ENCODE assay signal across 22 mouse cellular contexts in genomic region chr6:124346613-124347012, GRCm38 (mm10). TPM values are rescaled to one million over a fixed set of nuclear protein-coding genes. Genes with fewer than 3 reads are reported as not detected.
DNase-seq lines count a peak whose midpoint lies in the region; ATAC-seq and TF ChIP-seq lines count a peak whose summit lies in the region.
"Had no signal": no experiment of that assay in that cellular context is flagged by ENCODE, and none has a peak within 500 bp of the region (broad histone marks: within the 10 kb centered on the region; RNA-seq: fewer than 3 reads in every experiment).

No protein-coding gene starts in this region.

- TF ChIP-seq RAD21 in CH12.LX (IDR thresholded peaks at IDR 0.05; ENCODE audit: low read depth, low read length) = peak; percentile 29

- whole genome bisulfite sequencing in liver, postnatal 0 days (ENCODE audit: insufficient replicate concordance) = 80% methylated on average over 6 of the region's 6 CpGs
- WGBS in midbrain, embryonic 16.5 days = 87% methylated on average over 6 of the region's 6 CpGs

- H3K4me1 ChIP-seq in liver, postnatal 0 days (ENCODE audit: insufficient read depth) = no peaks in the 10 kb centered on the region
- H3K4me1 ChIP-seq in CH12.LX (ENCODE audit: control insufficient read depth in 1 of 2, insufficient read depth in 2 of 2) = no peaks in the 10 kb centered on the region
- no peaks in the 10 kb centered on the region for H3K4me1 ChIP-seq in midbrain, embryonic 16.5 days (ENCODE audit: control insufficient read depth, insufficient read depth, low read length)
- H3K4me1 ChIP-seq: embryonic facial prominence, embryonic 10.5 days; neural tube, embryonic 13.5 days had no signal

- H3K4me3 ChIP-seq in liver, postnatal 0 days (ENCODE audit: low read depth, low read length) = no peak overlapping the region
- H3K4me3 ChIP-seq in CH12.LX (replicated peaks in 1 of 3; ENCODE audit: low read depth in 2 of 3, low read length in 2 of 3, poor library complexity in 1 of 3) = no peak overlapping the region
- H3K4me3 ChIP-seq in midbrain, embryonic 16.5 days (ENCODE audit: low read depth, low read length) = no peak overlapping the region
- H3K4me3 ChIP-seq: embryonic facial prominence, embryonic 10.5 days; erythroblast, embryonic 14.5 days; neural tube, embryonic 13.5 days had no signal

- dilution Hi-C loops in CH12.LX (cut with MboI; ENCODE audit: extremely low pct_ligation_motif_present, extremely low pct_unique_long_range_greater_than_20kb, low sequenced_read_pairs) = no loop called here

- DNase-seq in liver, postnatal 0 days = no peak
- DNase-seq in liver (no peak), CH12.LX (ENCODE audit: extremely low read depth) (no peak), MEL-GATA-1-ER (ENCODE audit: extremely low read depth, low read depth) (peak; percentile 8)
- no peak for DNase-seq in cerebellum, postnatal 36 days
- DNase-seq: adrenal gland, postnatal 14 days; cerebellum, adult 9-11 months; gastrocnemius, postnatal 25 days; heart, postnatal 36 days; kidney, adult 18-20 months; kidney, postnatal 4 days; layer of hippocampus, postnatal 36 days; right cerebral cortex, adult 18-20 months; spleen, adult 18-20 months had no signal

- no peaks in the 10 kb centered on the region for H3K36me3 ChIP-seq in liver, postnatal 0 days (replicated peaks; ENCODE audit: insufficient read depth, low read length)
- no peaks in the 10 kb centered on the region for H3K36me3 ChIP-seq in CH12.LX (replicated peaks in 1 of 2; ENCODE audit: control insufficient read depth in 1 of 2, insufficient read depth in 1 of 2, low read length in 1 of 2)
- H3K36me3 ChIP-seq in midbrain, embryonic 16.5 days (ENCODE audit: control insufficient read depth, insufficient read depth, low read length) = no peaks in the 10 kb centered on the region
- H3K36me3 ChIP-seq: embryonic facial prominence, embryonic 10.5 days; neural tube, embryonic 13.5 days had no signal

- TF ChIP-seq EP300 in liver, postnatal 0 days (IDR thresholded peaks at IDR 0.05; ENCODE audit: low read depth) = no peak
- TF ChIP-seq EP300 in CH12.LX (IDR thresholded peaks at IDR 0.05; ENCODE audit: low read length) = no peak

- H3K9ac ChIP-seq in liver, postnatal 0 days (replicated peaks) = no peak overlapping the region
- no peak overlapping the region for H3K9ac ChIP-seq in CH12.LX (ENCODE audit: insufficient read depth, low read depth)
- no peak overlapping the region for H3K9ac ChIP-seq in midbrain, embryonic 16.5 days (ENCODE audit: low read depth, low read length)
- H3K9ac ChIP-seq: neural tube, embryonic 13.5 days had no signal

- H3K27ac ChIP-seq in liver, postnatal 0 days (ENCODE audit: low read depth) = no peak overlapping the region
- no peak overlapping the region for H3K27ac ChIP-seq in CH12.LX (ENCODE audit: insufficient read depth, low read depth)
- no peak overlapping the region for H3K27ac ChIP-seq in midbrain, embryonic 16.5 days (ENCODE audit: low read length)
- H3K27ac ChIP-seq: embryonic facial prominence, embryonic 10.5 days; neural tube, embryonic 13.5 days had no signal

- no peak overlapping the region for H3K4me2 ChIP-seq in liver, postnatal 0 days (ENCODE audit: low read depth, low read length)
- no peak overlapping the region for H3K4me2 ChIP-seq in CH12.LX (ENCODE audit: insufficient read depth, low read depth, poor library complexity, severe bottlenecking)
- no peak overlapping the region for H3K4me2 ChIP-seq in midbrain, embryonic 16.5 days (ENCODE audit: low read length)
- H3K4me2 ChIP-seq: heart, embryonic 11.5 days; neural tube, embryonic 13.5 days had no signal

- no peak for TF ChIP-seq POLR2A in CH12.LX (IDR thresholded peaks at IDR 0.05; ENCODE audit: low read depth, low read length)

- in situ Hi-C loops in CH12.LX (cut with MboI; ENCODE audit: low pct_ligation_motif_present, low pct_unique_long_range_greater_than_20kb, low sequenced_read_pairs) = no loop called here

- ATAC-seq in liver, postnatal 0 days = no peak
- peak; percentile 90 for ATAC-seq in megakaryocyte progenitor cell, adult 5-6 weeks (replicated peaks; ENCODE audit: poor library complexity)
- ATAC-seq in midbrain, embryonic 16.5 days = no peak
- ATAC-seq: hindbrain, embryonic 16.5 days had no signal

- H3K79me2 ChIP-seq in CH12.LX (replicated peaks; ENCODE audit: control insufficient read depth, extremely low read depth, insufficient read depth, poor library complexity, severe bottlenecking) = no peaks in the 10 kb centered on the region

- TF ChIP-seq CTCF in liver, postnatal 0 days (IDR thresholded peaks at IDR 0.05; ENCODE audit: low read depth) = peak; percentile 47
- TF ChIP-seq CTCF in CH12.LX (conservative IDR thresholded peaks at IDR 0.05 in 1 of 2, IDR thresholded peaks at IDR 0.05 in 1 of 2; ENCODE audit: low read depth in 2 of 2, low read length in 2 of 2) = peak; percentile 19 to 52; a peak in 3 of 4 replicates

- no peaks in the 10 kb centered on the region for H3K27me3 ChIP-seq in liver, postnatal 0 days (ENCODE audit: insufficient read depth, low read length)
- H3K27me3 ChIP-seq in CH12.LX (replicated peaks) = peaks cover 75% of the 10 kb centered on the region
- H3K27me3 ChIP-seq in midbrain, embryonic 16.5 days (ENCODE audit: control insufficient read depth, insufficient read depth, low read depth, low read length) = no peaks in the 10 kb centered on the region
- H3K27me3 ChIP-seq: neural tube, embryonic 13.5 days had no signal

- H3K9me3 ChIP-seq in liver, postnatal 0 days (ENCODE audit: low read length) = no peaks in the 10 kb centered on the region
- H3K9me3 ChIP-seq in CH12.LX (replicated peaks; ENCODE audit: low read length) = peaks cover 3% of the 10 kb centered on the region
- no peaks in the 10 kb centered on the region for H3K9me3 ChIP-seq in midbrain, embryonic 16.5 days (replicated peaks; ENCODE audit: control insufficient read depth, low read length, poor library complexity, severe bottlenecking)
- H3K9me3 ChIP-seq: embryonic facial prominence, embryonic 10.5 days; neural tube, embryonic 13.5 days had no signal

TF ChIP-seq in CH12.LX, 34 proteins besides CTCF, POLR2A, EP300 and RAD21:
- peak; percentile 35 for TF ChIP-seq SMC3 (IDR thresholded peaks at IDR 0.05; ENCODE audit: low read depth, low read length)
- TF ChIP-seq UBTF (IDR thresholded peaks at IDR 0.05; ENCODE audit: low read depth, low read length) = no peak

RNA-seq across cellular contexts. Expression of gene Cd163, which starts 42.2 kb away (rescaled TPM):
- 0.90 and 1.0 TPM in 2 replicates for polyA plus RNA-seq in liver, postnatal 0 days (2015; fragmentation: Nextera tagmentation; extraction: Ambion mirVana)
- total RNA-seq in CH12.LX (2012; rRNA removed) (not detected in 2 replicates), CH12.LX (2014; rRNA removed) (not detected in 2 replicates)
- not detected in 2 replicates for polyA plus RNA-seq in CH12.LX (2012; ENCODE audit: insufficient read length, low read depth)
- total RNA-seq in megakaryocyte progenitor cell, adult 5-6 weeks (2015) = 0.76 and 0.86 TPM in 2 replicates
- 2.7 TPM in 2 replicates for total RNA-seq in megakaryocyte progenitor cell, adult 5-6 weeks (2017)
- 1.0 and 1.1 TPM in 2 replicates for polyA plus RNA-seq in midbrain, embryonic 16.5 days (2015; fragmentation: Nextera tagmentation; extraction: Ambion mirVana)
- polyA plus RNA-seq: embryonic facial prominence, embryonic 10.5 days; erythroblast, embryonic 14.5 days; heart, embryonic 11.5 days; limb, embryonic 11.5 days had no signal
